Mouse (Mus musculus): ENCODE measurements around the gene Rbm19. TPM values are rescaled to one million over a fixed set of nuclear protein-coding genes. Genes with fewer than 3 reads are reported as not detected.

Gene Rbm19
- polyA plus RNA-seq, 1 experiment from 2014 or later: 16.4 TPM

DNA sequence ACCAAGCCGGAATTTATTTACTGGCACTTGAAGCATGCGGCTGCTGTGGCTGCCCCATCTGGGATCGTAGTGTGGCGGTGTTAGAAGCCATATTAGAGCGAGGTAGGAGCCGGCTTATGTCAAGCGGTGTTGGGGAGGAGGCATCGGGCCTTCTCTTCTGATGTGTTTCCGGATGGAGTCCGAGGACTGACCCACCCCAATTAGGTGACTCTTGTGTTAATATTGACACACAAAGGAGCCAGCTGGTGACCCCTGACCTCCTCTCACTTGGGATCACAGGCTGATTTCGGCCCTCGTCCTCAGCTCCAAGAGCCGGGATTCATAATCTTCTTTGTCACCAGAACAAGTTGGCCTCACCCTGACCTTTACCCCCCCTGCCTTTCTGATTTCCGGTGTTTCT lies 109.1 kb downstream of the Rbm19 start:
- ATAC-seq: no peak
- Histone ChIP-seq H3K4me1 (replicated peaks; ENCODE audit: control insufficient read depth, insufficient read depth, low read length) (peaks cover 8% of the 10 kb centered on the region; the same call in 1 of the 2 replicates), H3K27ac (ENCODE audit: low read length) (no peak overlapping the region), H3K4me3 (replicated peaks; ENCODE audit: low read length) (no peak overlapping the region), H3K27me3 (replicated peaks; ENCODE audit: control insufficient read depth, insufficient read depth, low read length) (no peaks in the 10 kb centered on the region; the same call in 1 of the 2 replicates), H3K36me3 (ENCODE audit: control insufficient read depth, insufficient read depth) (no peaks in the 10 kb centered on the region), H3K4me2 (ENCODE audit: low read length) (no peak overlapping the region), H3K9ac (replicated peaks; ENCODE audit: low read depth, low read length) (no peak overlapping the region), H3K9me3 (ENCODE audit: control insufficient read depth, low read length) (no peaks in the 10 kb centered on the region)
- WGBS: 19% methylated on average over 14 of the region's 14 CpGs

DNA sequence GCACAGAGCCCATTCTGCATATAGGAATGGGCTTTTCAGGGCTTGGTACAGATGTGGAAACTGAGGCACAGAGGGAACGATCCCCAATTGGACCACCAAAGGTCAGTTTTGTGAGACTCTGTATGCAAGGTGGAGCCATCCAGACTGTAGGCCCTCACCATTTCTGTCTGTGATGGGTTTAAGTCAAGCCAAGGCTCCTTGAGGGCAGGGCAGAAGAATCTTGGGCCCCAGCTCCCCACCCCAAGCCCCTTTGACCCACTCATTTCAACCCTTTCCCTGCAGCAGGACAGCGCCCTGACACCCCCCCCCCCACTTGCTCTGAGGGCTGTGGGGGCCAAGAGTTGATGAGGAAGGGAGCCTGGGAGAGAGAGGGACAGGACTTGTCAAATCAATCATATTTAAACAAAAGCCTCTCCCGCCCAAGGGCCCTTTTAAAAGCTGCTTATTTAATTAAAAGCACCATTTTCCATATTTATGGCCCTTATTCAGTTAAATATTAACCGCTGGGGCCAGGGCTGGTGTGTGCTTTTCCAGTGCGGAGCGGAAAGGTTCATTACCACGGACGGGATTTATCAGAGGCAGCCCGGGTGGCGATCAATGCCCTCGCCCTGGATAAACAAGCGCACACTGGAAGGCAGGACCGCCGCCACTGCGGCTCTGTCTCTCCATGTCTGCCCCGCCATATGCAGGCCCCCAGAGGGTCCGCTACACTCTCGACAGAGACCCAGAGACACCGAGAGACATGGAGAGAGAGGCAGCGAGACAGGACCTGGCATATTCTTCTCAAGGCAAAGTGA lies 112.5 kb downstream of the Rbm19 start:
- H3K4me1 ChIP-seq (replicated peaks; ENCODE audit: control insufficient read depth, insufficient read depth, low read length): peaks cover 29% of the 10 kb centered on the region
- H3K4me3 ChIP-seq (replicated peaks; ENCODE audit: low read length): no peak overlapping the region
- 52% methylated on average over 19 of the region's 20 CpGs for WGBS
- H3K4me2 ChIP-seq (ENCODE audit: low read length): no peak overlapping the region
- H3K36me3 ChIP-seq (ENCODE audit: control insufficient read depth, insufficient read depth): no peaks in the 10 kb centered on the region
- no peak overlapping the region for H3K9ac ChIP-seq (replicated peaks; ENCODE audit: low read depth, low read length)
- no peaks in the 10 kb centered on the region for H3K9me3 ChIP-seq (ENCODE audit: control insufficient read depth, low read length)
- ATAC-seq: no peak
- no peak overlapping the region for H3K27ac ChIP-seq (ENCODE audit: low read length)
- no peaks in the 10 kb centered on the region for H3K27me3 ChIP-seq (replicated peaks; ENCODE audit: control insufficient read depth, insufficient read depth, low read length)

DNA sequence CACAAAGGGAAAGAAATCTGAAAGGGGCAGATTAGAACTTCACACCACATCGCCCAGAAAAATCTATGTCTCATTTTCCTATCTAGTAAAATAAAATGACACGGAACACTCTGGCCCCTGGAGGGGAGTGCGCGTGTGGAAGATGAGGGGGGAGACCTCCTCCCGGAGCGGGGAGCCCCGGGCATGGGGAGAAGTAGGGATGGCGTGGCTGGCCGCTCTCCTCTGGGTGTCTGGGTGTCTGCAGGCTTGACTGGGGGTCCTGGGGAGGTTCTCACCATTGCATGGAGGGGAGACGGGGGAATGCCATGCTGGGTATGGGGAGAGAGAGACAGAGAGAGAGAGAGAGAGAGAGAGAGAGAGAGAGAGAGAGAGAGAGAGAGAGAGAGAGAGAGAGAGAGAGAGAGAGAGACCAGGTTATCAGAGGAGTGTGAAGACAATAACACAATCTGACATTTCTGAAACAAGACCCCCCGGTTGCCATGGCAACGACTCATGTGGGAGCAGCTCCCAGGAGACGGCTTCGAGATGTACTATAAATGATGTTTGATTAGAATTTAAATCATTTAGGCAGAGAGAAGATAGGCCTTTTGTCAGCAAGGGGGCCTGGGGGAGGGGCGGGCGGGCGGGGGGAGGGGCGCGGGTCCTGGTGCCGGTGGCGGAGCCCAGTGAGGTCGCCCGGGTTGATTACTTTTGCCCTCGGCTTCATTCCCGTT lies 115.3 kb downstream of the Rbm19 start:
- Histone ChIP-seq H3K4me1 (replicated peaks; ENCODE audit: control insufficient read depth, insufficient read depth, low read length) (peaks cover 38% of the 10 kb centered on the region), H3K27ac (ENCODE audit: low read length) (peak overlapping the region; percentile 95), H3K9me3 (ENCODE audit: control insufficient read depth, low read length) (no peaks in the 10 kb centered on the region), H3K27me3 (replicated peaks; ENCODE audit: control insufficient read depth, insufficient read depth, low read length) (no peaks in the 10 kb centered on the region), H3K9ac (replicated peaks; ENCODE audit: low read depth, low read length) (peak overlapping the region; percentile 63), H3K36me3 (ENCODE audit: control insufficient read depth, insufficient read depth) (no peaks in the 10 kb centered on the region), H3K4me3 (replicated peaks; ENCODE audit: low read length) (0 out of 2 replicates have a peak overlapping the region, but pooled peaks have one; percentile 16), H3K4me2 (ENCODE audit: low read length) (peak overlapping the region; percentile 50)
- WGBS: 4% methylated on average over 24 of the region's 25 CpGs
- ATAC-seq: peak; percentile 67

DNA sequence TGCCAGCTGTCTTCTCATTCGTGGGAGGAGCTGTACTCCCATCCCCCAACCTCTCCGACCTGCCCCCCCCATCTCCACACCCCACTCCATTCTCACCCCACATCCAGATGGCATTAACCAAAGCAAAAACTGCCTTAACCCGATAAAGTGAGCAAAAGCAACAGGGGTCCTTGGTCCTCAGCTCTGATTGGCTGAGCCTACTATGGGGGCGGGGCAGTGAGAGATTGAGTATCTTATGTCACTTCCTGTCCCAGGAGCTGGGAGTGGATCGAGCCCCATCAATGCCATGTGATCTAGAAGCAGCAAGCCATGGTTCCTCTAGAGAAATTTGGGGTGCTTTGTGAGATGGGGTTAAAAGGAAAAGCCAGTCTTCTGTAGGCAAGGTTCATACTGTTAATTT lies 118.9 kb downstream of the Rbm19 start:
- H3K9me3 ChIP-seq (ENCODE audit: control insufficient read depth, low read length): no peaks in the 10 kb centered on the region
- no peak overlapping the region for H3K4me2 ChIP-seq (ENCODE audit: low read length)
- H3K27ac ChIP-seq (ENCODE audit: low read length): peak overlapping the region; percentile 30
- 48% methylated on average over 5 of the region's 5 CpGs for WGBS
- no peaks in the 10 kb centered on the region for H3K36me3 ChIP-seq (ENCODE audit: control insufficient read depth, insufficient read depth)
- H3K4me1 ChIP-seq (replicated peaks; ENCODE audit: control insufficient read depth, insufficient read depth, low read length): peaks cover 34% of the 10 kb centered on the region
- no peak overlapping the region for H3K9ac ChIP-seq (replicated peaks; ENCODE audit: low read depth, low read length)
- peak; percentile 13; the same call in 1 of the 2 replicates for ATAC-seq
- H3K4me3 ChIP-seq (replicated peaks; ENCODE audit: low read length): no peak overlapping the region
- H3K27me3 ChIP-seq (replicated peaks; ENCODE audit: control insufficient read depth, insufficient read depth, low read length): no peaks in the 10 kb centered on the region

DNA sequence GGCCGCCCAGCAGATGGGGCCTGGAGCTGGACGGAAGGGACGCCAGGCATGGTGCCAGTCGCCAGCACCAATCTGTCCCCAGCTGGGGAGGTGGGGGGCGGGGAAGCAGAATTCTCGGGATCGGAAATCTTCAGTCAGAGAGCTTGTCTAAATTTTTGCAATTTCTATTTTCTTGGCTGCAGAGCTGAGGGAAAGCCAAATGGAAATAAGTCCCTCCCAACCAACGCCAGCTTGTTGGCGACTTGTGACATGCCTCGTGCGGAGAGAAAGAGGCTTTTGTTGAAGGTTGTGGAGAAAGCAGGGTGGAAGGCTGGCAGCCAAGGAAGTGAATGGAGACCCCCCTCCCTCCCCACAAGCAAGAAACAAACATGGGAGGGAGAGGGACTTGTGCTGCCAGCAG lies 119.3 kb downstream of the Rbm19 start:
- H3K4me3 ChIP-seq (replicated peaks; ENCODE audit: low read length): no peak overlapping the region
- no peak overlapping the region for H3K9ac ChIP-seq (replicated peaks; ENCODE audit: low read depth, low read length)
- H3K27me3 ChIP-seq (replicated peaks; ENCODE audit: control insufficient read depth, insufficient read depth, low read length): no peaks in the 10 kb centered on the region
- peaks cover 32% of the 10 kb centered on the region for H3K4me1 ChIP-seq (replicated peaks; ENCODE audit: control insufficient read depth, insufficient read depth, low read length)
- WGBS: 20% methylated on average over 11 of the region's 11 CpGs
- ATAC-seq: peak; percentile 49
- H3K36me3 ChIP-seq (ENCODE audit: control insufficient read depth, insufficient read depth): no peaks in the 10 kb centered on the region
- peak overlapping the region; percentile 11; the same call in 1 of the 2 replicates for H3K4me2 ChIP-seq (ENCODE audit: low read length)
- no peaks in the 10 kb centered on the region for H3K9me3 ChIP-seq (ENCODE audit: control insufficient read depth, low read length)
- peak overlapping the region; percentile 30 for H3K27ac ChIP-seq (ENCODE audit: low read length)

DNA sequence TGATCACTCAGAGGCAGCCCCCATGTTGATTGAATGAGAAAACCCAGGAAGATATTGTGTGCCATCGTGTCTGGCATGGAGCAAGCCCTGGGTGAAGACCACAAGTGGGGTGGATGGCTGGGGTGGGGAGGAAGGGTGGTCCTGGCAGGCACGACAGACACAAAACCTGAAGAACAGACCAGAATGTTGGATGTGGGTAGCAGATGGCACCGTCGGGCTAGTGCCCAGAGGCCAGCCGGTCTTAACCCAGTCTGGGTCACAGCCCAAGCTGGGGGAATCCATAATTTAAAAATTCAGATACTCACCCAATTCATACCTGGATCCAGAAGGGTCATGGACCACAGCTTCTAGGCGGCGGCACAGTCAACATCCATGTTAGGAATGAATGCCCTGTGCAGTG lies 123.8 kb downstream of the Rbm19 start:
- no peaks in the 10 kb centered on the region for H3K27me3 ChIP-seq (replicated peaks; ENCODE audit: control insufficient read depth, insufficient read depth, low read length)
- H3K9me3 ChIP-seq (ENCODE audit: control insufficient read depth, low read length): no peaks in the 10 kb centered on the region
- no peak overlapping the region for H3K4me3 ChIP-seq (replicated peaks; ENCODE audit: low read length)
- no peak overlapping the region for H3K4me2 ChIP-seq (ENCODE audit: low read length)
- no peaks in the 10 kb centered on the region for H3K36me3 ChIP-seq (ENCODE audit: control insufficient read depth, insufficient read depth)
- 90% methylated on average over 7 of the region's 7 CpGs for WGBS
- H3K9ac ChIP-seq (replicated peaks; ENCODE audit: low read depth, low read length): no peak overlapping the region
- H3K27ac ChIP-seq (ENCODE audit: low read length): no peak overlapping the region
- H3K4me1 ChIP-seq (replicated peaks; ENCODE audit: control insufficient read depth, insufficient read depth, low read length): peaks cover 11% of the 10 kb centered on the region
- ATAC-seq: no peak

DNA sequence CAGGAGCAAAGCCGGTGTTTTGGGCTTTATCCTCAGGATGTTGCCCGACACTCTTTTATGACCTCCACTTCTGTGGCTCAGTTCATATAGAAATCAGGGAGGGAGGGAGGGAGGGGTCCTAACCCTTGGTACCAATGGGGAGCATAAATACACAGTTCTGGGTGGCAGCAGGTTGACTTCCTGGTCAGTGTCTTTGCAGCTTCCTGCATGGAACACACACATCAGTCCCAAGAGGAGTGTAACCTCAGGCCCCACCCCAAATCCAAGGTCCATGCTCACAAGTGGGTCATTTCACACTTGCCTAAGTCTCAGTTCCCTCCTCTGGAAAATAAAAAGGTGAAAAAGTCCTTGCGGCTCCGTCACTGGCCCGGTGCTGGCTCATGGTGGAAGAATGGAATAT lies 129.1 kb downstream of the Rbm19 start:
- no peak for ATAC-seq
- no peaks in the 10 kb centered on the region for H3K9me3 ChIP-seq (ENCODE audit: control insufficient read depth, low read length)
- H3K27me3 ChIP-seq (replicated peaks; ENCODE audit: control insufficient read depth, insufficient read depth, low read length): no peaks in the 10 kb centered on the region
- H3K9ac ChIP-seq (replicated peaks; ENCODE audit: low read depth, low read length): no peak overlapping the region
- H3K4me1 ChIP-seq (replicated peaks; ENCODE audit: control insufficient read depth, insufficient read depth, low read length): no peaks in the 10 kb centered on the region
- no peak overlapping the region for H3K4me3 ChIP-seq (replicated peaks; ENCODE audit: low read length)
- no peak overlapping the region for H3K27ac ChIP-seq (ENCODE audit: low read length)
- WGBS: 78% methylated on average over 5 of the region's 5 CpGs
- H3K36me3 ChIP-seq (ENCODE audit: control insufficient read depth, insufficient read depth): no peaks in the 10 kb centered on the region
- H3K4me2 ChIP-seq (ENCODE audit: low read length): no peak overlapping the region

Data from forebrain, embryonic 16.5 days (tissue).